Mouse (Mus musculus) thymus, postnatal 25 days (tissue): Measurements from ENCODE around the gene Fam83e.

Experiments
- DNase-seq: peaks from one replicate; pipeline ENCODE4 v3.0.0; 2022

The Fam83e gene

GRCm38 (mm10) chr7:45702809-45703520 is 18.0 kb upstream of the Fam83e start:
- no peak for DNase-seq

GRCm38 (mm10) chr7:45703521-45704033 is 17.4 kb upstream of the Fam83e start:
- no peak for DNase-seq

GRCm38 (mm10) chr7:45704046-45704559 is 16.9 kb upstream of the Fam83e start:
- peak; percentile 61 for DNase-seq

DNA sequence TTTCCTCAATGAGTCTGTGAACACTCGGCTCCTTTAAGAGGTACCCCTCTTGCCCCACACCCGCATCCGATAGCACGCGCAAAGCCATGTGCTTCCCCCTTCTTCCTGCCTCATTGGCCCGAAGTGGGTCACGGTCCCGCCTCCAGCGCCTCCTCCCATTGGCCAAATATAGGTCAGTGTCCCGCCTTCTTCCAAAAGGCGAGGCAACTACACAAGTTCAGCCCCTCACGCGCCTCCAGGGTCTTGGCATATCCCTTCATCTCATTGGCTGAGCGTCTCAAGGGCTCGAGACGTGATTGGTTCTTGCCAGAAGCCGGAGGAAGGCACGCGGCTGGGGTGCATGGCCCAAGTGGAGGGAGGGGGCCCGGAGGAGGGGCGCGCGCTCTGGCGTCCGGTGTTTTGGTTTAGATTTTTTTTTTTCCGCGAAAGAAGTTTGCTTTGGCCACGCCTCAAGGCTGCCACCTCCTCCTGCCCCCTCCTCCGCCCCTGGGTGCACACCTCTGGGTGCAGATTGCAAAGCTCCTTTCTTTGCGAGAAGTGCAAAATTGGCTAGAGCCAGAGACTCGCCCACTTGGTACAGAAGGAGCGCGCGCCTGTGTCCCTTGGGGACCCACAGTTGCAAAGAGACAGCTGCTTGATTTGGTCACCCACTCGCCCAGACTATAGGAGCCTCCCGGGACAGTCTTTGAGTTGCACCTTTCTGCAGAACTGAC is 16.1 kb upstream of the Fam83e start, which contains the start of gene Dbp:
Gene Dbp (plus strand): TSS at position 359 of the 713 bp plus-strand sequence.
- DNase-seq, result peak; percentile 99

GRCm38 (mm10) chr7:45705443-45705864 is 15.6 kb upstream of the Fam83e start:
- peak; percentile 49 for DNase-seq

- peak; percentile 53 for DNase-seq
Observed at GRCm38 (mm10) chr7:45705873-45706281, 15.1 kb upstream of the Fam83e start.

DNA sequence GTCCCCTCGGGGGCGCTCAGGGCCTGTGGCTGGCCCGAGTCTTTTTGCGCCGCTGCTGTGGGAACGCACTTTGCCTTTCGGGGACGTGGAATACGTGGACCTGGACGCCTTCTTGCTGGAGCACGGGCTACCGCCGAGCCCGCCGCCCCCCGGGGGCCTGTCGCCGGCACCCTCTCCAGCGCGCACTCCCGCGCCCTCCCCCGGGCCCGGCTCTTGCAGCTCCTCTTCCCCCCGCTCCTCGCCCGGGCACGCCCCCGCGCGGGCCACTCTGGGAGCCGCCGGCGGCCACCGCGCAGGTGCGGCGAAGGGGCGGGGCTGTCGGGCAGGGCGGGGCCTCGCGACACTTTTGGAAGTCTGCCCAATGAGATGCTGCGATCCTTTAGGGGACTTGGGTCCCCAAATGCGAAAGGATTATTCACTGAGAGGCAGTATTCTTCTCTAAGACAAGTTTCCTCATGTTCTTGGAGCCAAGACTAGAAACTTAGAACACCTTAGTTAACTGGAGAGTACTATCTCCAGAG is 14.2 kb upstream of the Fam83e start:
- DNase-seq, result peak; percentile 94

DNA sequence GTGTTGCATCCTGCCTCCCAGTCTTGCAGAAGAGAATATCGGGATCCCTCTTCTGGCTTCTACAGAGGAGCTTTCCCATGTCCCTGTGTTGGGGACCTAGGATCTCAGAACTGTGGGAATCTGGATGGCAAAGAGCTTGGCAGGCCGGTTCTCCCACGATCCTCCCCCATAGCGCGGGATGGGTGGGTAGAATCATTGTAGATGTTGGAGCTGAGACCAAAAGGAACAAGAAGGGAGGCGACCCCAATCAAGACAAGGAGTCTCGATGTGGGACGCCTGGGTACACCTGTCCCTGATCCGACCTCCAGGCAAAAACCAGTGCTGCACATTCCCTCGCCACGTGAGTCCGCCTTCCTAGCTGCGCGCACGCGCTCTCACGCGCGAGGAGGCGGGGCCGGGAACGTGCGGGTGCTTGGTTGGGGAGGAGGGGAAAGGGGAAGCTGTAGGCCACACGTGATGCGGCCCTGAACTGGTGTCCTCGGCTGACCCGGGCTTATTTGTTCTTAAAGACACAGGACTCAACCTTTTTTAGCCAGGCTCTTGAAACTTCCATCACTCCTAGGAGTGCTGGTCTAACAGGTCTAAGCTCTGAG is 13.5 kb upstream of the Fam83e start:
- peak; percentile 90 for DNase-seq

- no peak for DNase-seq
Observed at GRCm38 (mm10) chr7:45708221-45708761, 12.7 kb upstream of the Fam83e start.

DNA sequence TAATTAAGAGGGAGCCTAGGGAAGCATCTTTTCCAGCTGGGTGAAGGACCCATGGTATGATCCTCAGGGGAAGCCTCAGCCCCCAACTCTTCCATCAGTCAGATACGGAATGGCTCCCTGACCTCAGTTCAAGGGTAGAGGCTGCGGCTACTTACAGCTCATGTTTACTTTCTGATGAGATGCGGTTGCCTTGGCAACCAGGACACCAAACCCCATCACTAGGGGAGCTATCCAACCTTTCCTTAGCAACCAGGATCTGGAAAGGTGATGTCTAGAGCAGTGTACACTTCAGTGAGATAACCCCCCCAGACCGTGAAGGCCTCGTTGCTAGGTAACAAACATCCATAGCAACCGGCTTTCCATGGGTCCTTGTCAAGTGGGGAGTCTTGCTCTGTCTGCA is 12.0 kb upstream of the Fam83e start:
- no peak for DNase-seq

DNA sequence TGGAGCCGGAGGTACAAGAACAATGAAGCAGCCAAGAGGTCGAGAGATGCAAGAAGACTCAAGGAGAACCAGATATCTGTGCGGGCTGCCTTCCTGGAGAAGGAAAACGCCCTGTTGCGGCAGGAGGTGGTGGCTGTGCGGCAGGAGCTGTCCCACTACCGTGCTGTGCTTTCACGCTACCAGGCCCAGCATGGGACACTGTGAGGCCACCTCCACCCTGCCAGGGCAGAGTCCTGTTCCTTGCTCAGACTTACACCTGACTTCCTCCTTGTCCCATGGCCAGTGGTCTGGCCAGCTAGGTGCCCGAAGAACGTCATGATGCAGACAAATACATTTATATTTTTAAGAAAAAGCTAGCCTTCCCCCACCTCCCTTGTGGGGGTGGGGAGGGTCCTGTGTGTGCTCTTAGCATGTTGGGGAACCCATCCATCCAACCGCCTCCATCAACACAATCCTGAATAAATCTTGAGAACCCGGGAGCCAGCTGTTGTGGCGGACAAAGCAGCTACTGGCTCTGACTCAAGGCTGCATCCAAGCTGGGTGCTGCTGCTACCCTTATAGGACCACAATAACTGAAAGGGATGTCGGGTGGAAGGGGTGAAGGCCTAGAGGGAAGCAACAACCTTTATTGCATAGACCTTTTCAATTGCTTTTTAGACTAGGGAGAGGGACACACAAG is 11.2 kb upstream of the Fam83e start:
- no peak for DNase-seq

GRCm38 (mm10) chr7:45710477-45711191 is 10.4 kb upstream of the Fam83e start:
- DNase-seq, result no peak

DNA sequence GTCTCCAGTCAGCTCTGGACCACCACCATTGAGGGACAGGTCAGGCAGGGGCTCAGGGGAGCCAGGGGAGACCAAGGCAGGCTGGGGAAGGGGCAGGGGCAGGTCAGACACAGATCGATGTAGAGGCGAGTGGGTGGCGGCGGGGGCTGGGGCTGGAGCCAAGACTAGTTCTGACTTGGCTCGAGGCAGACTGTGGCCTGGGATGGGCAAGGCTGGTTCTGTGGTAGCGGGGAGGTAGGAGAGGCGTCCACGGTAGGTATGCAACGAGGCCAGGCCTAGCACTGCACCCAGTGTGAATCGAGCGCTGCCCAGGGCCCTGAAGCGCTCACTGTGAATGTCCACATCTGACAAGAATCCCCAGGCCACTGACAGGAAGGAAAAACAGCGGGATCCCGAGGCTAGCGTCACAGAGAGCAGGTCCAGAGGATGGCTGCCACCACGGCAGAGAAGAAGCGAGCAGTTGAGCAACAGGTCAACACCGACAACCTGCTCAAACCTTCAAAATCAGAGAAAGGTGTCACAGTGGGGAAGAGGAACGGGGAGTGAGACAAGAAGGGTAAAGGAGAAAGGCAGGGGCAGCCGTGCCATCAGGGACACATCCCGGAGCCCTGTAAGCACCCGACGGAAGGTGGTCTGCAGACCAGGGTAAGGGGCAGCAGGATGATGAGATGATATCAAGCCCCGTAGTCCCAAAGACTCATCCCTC is 9.5 kb upstream of the Fam83e start:
- DNase-seq, result no peak

DNA sequence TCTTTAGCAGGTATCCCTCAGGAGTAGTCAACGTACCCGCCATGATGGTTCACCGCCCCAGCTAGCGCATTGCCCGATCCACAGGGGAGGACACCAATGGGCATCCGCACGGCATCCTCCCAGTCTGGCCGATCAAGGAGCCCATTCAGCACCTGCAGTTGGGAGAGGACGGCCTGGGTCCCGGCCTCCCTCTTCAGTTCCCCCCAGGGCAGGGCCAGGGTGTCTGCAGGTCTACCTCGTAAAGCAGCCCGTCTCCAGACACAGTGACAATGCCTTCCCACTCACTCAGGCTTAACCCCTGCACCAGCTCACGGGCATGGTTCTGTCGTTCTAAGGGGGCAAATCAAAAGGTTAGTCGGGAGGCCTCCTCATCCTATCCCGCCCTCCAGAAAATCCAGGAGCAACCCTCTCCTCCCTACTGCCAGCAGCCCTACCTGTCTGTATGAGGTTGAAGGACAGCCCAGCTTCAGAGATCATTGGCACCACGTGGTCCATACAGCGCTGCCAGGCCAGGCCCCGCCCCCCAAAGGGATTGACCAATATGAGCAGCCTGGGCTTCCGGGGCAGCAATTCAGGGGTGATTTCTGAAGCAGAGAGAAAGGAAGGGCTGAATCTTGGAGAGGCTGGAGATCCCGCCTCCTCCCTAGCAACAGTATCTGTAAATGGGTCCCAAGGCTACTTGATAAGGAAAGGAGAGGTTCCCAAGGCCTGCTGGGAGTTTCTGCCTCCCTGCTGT is 8.8 kb upstream of the Fam83e start:
- DNase-seq, result no peak

GRCm38 (mm10) chr7:45713396-45713795 is 7.6 kb upstream of the Fam83e start:
- no peak for DNase-seq

- DNase-seq, result no peak
Observed at GRCm38 (mm10) chr7:45713881-45714520, 7.0 kb upstream of the Fam83e start.

DNA sequence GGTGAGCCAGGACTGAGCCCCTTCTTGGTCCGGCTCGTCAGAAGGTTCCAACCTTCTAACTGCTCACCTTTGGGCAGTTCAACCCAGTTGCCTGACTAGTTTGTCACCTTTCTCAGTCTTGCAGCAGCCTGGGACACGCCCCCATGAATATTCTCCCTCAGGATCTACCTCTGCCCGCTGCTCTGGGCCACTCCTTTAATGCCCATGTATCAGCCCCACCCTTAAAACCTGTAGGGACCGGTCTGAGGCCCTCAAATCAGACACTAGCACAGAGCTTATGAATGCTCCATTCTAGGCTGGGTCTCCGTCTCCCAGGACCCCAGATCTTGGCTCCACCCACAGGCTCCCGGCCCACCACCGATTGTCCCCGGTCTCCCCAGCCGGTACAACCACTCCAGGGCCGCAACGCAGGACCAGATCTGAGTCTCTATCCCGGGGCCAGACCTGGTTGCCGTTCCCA is 6.4 kb upstream of the Fam83e start:
- no peak for DNase-seq

- peak; percentile 97 for DNase-seq
Observed at GRCm38 (mm10) chr7:45715090-45715708, 5.8 kb upstream of the Fam83e start, which contains the start of gene Rpl18. Gene Rpl18, plus strand, starts transcription at chr7:45715457.
